Mouse (Mus musculus) embryonic facial prominence, embryonic 14.5 days (tissue): Measurements from ENCODE around the gene Gm11034. TPM values are rescaled to one million over a fixed set of nuclear protein-coding genes. Genes with fewer than 3 reads are reported as not detected.

ENCODE experiments used
- ATAC-seq: fragments of 200-750 bp; cut with Nextera tagmentation; 2 replicates; pipeline ENCODE4 v1.8.0; 2017; ENCODE audit warnings: low read depth, moderate number of reproducible peaks, moderate TSS enrichment
- DNase-seq: peaks from one replicate; pipeline ENCODE4 v3.0.0-alpha.2; 2015; ENCODE audit warnings: low spot score
- H3K27ac ChIP-seq: fragments of 300-500 bp; sonication (generic); replicated peaks from 2 replicates; pipeline ENCODE4 v1.5.1; 2014; ENCODE audit warnings: low read depth, mild to moderate bottlenecking, low read length, moderate library complexity
- H3K27me3 ChIP-seq: fragments of 300-500 bp; sonication (generic); replicated peaks from 2 replicates; pipeline ENCODE4 v1.6.1; 2014; ENCODE audit warnings: low read length; ENCODE audit not compliant: control insufficient read depth, insufficient read depth
- H3K36me3 ChIP-seq: fragments of 300-500 bp; sonication (generic); 2 replicates; pipeline ENCODE4 v1.6.1; 2014; ENCODE audit warnings: low read length, mixed read lengths; ENCODE audit not compliant: control insufficient read depth, insufficient read depth
- H3K4me1 ChIP-seq: fragments of 300-500 bp; sonication (generic); 2 replicates; pipeline ENCODE4 v1.6.1; 2014; ENCODE audit warnings: antibody characterized with exemption, low read length; ENCODE audit not compliant: control insufficient read depth, insufficient read depth
- H3K4me2 ChIP-seq: fragments of 300-500 bp; sonication (generic); 2 replicates; pipeline ENCODE4 v1.6.1; 2014; ENCODE audit warnings: low read depth, mild to moderate bottlenecking, low read length, moderate library complexity, mixed read lengths
- H3K4me3 ChIP-seq: fragments of 300-500 bp; sonication (generic); 2 replicates; pipeline ENCODE4 v1.5.1; 2014; ENCODE audit warnings: low read depth, mild to moderate bottlenecking, low read length
- H3K9ac ChIP-seq: fragments of 300-500 bp; sonication (generic); 2 replicates; pipeline ENCODE4 v1.6.1; 2014; ENCODE audit warnings: low read depth, mild to moderate bottlenecking, low read length, moderate library complexity, mixed read lengths
- H3K9me3 ChIP-seq: fragments of 300-500 bp; sonication (generic); 2 replicates; pipeline ENCODE4 v1.6.1; 2016; ENCODE audit warnings: low read length; ENCODE audit not compliant: control insufficient read depth
- WGBS: fragments of 180-500 bp; shearing (Covaris S2); extraction: QIAGEN DNeasy Blood & Tissue Kit; methylation state at CpG from one replicate; pipeline ENCODE4 v1.1.7; 2014; 5-methylcytosine and 5-hydroxymethylcytosine counted together
- polyA plus RNA-seq: library from polyadenylated mRNA; unstranded; fragments of >200 nt; fragmentation: Nextera tagmentation; extraction: Ambion mirVana; gene quantifications from 2 replicates; pipeline ENCODE4 v1.2.1, GENCODE M21; 2014

Gene Gm11034
- polyA plus RNA-seq, 1 experiment from 2014 or later = not detected

DNA sequence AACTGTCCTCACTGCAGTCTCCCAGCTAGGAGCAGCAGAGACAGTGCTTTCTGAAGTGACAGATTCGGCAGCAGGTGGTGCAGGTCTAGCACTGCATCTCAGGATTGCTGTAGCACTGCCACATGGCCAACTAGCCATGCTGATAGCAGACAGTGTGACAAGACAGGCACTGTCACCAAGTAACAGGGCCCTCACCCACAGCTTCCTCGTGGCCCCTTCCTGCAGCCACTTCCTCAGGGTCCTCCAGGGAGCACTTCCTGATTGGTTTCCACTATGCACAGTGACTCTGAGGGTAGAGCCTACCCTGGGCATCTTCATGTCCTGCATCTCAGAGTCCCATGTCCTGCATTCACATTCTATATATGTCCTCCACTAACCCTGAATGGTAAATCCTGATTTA, 31.2 kb upstream of the Gm11034 start:
- no peak for DNase-seq
- H3K9me3 ChIP-seq = no peaks in the 10 kb centered on the region
- H3K4me3 ChIP-seq = no peak overlapping the region
- no peak overlapping the region for H3K27ac ChIP-seq
- 64% methylated on average over 2 of the region's 2 CpGs for WGBS
- H3K9ac ChIP-seq = no peak overlapping the region
- H3K36me3 ChIP-seq = peaks cover 13% of the 10 kb centered on the region
- ATAC-seq = no peak
- H3K4me1 ChIP-seq = 0 out of 2 replicates have a peak, but pooled peaks cover 3% of the 10 kb centered on the region
- H3K27me3 ChIP-seq = no peaks in the 10 kb centered on the region
- no peak overlapping the region for H3K4me2 ChIP-seq

DNA sequence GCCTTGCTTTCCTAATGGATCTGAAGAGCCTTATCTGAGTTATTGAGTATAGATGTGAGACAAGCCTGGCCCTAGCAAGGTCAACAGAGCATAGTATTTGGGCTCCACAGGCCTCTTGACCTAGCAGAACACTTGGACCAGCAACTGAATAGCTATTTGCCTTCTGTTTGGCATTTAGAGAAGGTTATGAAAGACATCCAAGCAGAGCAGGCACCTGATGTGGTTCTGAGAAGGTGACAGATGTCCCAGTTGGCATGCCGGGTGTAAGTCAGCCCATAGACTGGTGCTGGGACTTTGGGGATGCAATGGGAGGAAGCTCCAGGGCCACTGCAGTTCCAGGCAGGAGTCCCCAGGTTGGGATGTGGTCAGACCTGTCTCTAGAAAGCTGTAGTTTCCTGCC, 28.8 kb upstream of the Gm11034 start:
- H3K4me1 ChIP-seq = 0 out of 2 replicates have a peak, but pooled peaks cover 3% of the 10 kb centered on the region
- no peak overlapping the region for H3K27ac ChIP-seq
- WGBS = 92% methylated on average over 1 of the region's 1 CpGs
- no peak overlapping the region for H3K9ac ChIP-seq
- H3K4me3 ChIP-seq = no peak overlapping the region
- peaks cover 10% of the 10 kb centered on the region for H3K36me3 ChIP-seq
- no peaks in the 10 kb centered on the region for H3K27me3 ChIP-seq
- H3K4me2 ChIP-seq = no peak overlapping the region
- ATAC-seq (no peak), DNase-seq (no peak)
- H3K9me3 ChIP-seq = no peaks in the 10 kb centered on the region

DNA sequence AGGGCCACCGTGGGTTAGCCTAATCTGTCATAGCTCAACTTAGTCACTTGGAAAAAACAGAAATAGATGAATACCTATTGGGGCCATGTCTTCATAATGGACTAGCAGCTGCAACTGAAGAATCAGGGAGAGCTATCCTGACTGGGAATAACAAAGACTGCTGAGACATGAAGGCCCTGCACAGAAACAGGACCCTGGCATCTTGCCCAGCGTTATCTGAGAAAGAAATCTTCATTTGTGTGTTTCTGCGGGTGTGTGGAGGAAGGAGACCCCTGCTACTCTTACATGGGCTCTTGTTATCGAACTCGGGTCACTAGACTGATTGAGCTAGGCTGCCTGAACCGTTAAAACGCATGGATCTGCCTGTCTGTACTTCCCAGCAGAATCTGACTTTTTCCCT, 27.5 kb upstream of the Gm11034 start:
- 0 out of 2 replicates have a peak, but pooled peaks cover 3% of the 10 kb centered on the region for H3K4me1 ChIP-seq
- H3K36me3 ChIP-seq = 0 out of 2 replicates have a peak, but pooled peaks cover 2% of the 10 kb centered on the region
- H3K27ac ChIP-seq = no peak overlapping the region
- H3K9ac ChIP-seq = peak overlapping the region; percentile 76
- 77% methylated on average over 7 of the region's 7 CpGs for WGBS
- ATAC-seq = no peak
- peak overlapping the region; percentile 52 for H3K4me2 ChIP-seq
- H3K27me3 ChIP-seq = no peaks in the 10 kb centered on the region
- peak overlapping the region; percentile 51 for H3K4me3 ChIP-seq
- H3K9me3 ChIP-seq = no peaks in the 10 kb centered on the region
- no peak for DNase-seq

DNA sequence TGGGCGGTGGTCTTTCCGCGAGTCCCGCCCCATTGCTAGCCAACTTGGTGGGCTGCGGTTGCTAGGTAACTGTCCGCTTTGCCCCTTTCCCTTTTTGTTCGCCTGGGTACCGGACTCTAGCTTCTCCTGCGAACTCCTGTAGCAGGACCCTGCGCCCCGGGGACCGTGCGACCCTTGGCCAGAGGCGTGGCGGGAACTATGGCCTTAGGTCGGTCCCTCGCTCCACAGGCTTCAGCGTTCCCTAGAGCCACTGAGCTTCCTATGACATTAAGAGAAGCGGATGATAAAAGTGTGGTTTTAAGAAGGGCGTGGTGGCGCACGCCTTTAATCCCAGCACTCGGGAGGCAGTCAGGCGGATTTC, 26.9 kb upstream of the Gm11034 start:
- WGBS = under 1% methylated on average over 24 of the region's 24 CpGs
- H3K4me3 ChIP-seq = peak overlapping the region; percentile 51
- no peak for ATAC-seq

DNA sequence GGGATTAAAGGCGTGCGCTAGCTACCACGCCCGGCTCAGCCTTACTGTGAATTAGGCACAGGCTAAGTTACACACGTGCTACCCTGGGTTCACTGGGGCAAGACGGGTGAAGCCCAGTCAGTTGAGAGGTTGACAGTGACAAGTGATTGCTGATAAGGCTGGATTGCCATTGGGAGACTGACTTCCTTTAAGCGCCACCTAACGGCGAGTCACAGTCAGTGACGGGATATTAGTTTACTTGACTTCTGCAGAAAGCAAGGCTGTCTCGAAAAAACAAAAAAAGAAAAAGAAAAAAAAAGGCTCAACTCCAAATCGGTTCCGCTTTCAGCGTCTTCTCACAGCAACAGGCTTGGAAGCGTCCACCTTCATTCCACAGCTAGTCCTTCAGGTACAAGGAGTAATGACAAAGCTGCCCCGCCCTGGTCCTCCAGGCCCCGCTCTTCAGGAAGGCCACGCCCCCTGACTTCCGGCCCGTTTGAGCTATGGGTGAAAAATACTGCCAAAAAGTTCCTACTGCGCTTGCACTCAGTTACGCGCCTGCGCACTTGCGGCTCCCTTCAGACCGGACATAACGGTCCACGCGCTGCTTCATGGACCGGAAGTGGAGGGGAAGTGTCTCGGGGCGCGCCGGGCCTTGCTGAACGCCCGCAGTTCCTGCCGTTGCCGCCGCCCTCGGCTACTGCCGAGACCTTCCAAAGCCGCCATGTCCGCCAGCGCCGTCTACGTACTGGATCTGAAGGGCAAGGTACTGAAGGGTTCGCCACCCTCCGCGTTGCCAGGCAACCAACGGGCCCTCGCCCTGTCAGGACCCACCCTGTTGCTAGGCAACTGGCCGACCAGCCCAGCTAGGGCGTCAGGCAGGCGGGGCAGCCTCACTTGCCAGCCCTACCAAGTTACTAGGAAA, 26.3 kb upstream of the Gm11034 start, which contains the start of gene Ap1m1:
TSS of gene Ap1m1 (plus strand) at position 520 of the 904 bp plus-strand sequence.
- DNase-seq (peak; percentile 100), ATAC-seq (peak; percentile 96)
- no peaks in the 10 kb centered on the region for H3K36me3 ChIP-seq
- H3K4me1 ChIP-seq = 0 out of 2 replicates have a peak, but pooled peaks cover 3% of the 10 kb centered on the region
- peak within 1 kb of the TSS; percentile 52 for H3K4me2 ChIP-seq
- no peaks in the 10 kb centered on the region for H3K27me3 ChIP-seq
- H3K9me3 ChIP-seq = no peaks in the 10 kb centered on the region
- H3K9ac ChIP-seq = peak within 1 kb of the TSS; percentile 76
- peak within 1 kb of the TSS; percentile 51 for H3K4me3 ChIP-seq
- H3K27ac ChIP-seq = peak within 1 kb of the TSS; percentile 95
- WGBS = under 1% methylated on average over 33 of the region's 54 CpGs

More for the DNA sequence above, 26.9 kb upstream of the Gm11034 start:
- Histone ChIP-seq H3K36me3 (no peaks in the 10 kb centered on the region), H3K4me2 (peak overlapping the region; percentile 52), H3K4me1 (0 out of 2 replicates have a peak, but pooled peaks cover 3% of the 10 kb centered on the region), H3K9ac (peak overlapping the region; percentile 76), H3K27me3 (no peaks in the 10 kb centered on the region), H3K27ac (peak overlapping the region; percentile 95), H3K9me3 (no peaks in the 10 kb centered on the region)
- DNase-seq = no peak

DNA sequence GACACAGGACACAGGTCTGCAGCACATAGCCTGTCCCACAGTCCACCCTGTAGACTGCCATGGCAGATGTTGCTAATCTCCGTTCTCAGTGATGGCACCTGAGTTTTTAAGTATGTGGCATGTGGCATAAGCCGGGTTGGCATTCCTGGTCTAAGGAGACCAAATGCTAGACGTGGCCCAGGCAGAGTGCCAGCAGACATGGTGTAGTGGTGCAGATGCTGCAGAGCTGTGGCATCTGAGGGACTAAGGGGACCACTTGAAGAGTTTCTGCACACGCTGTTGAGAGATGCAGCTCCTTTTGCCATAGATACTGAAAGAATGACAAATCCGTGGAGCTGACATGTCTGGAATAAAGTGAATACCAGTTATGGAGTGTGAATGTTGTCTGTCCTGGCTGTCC, 9.2 kb upstream of the Gm11034 start:
- Histone ChIP-seq H3K4me3 (no peak overlapping the region), H3K4me2 (no peak overlapping the region), H3K9ac (no peak overlapping the region), H3K27me3 (no peaks in the 10 kb centered on the region), H3K4me1 (peaks cover 8% of the 10 kb centered on the region), H3K36me3 (peaks cover 31% of the 10 kb centered on the region), H3K27ac (no peak overlapping the region), H3K9me3 (no peaks in the 10 kb centered on the region)
- ATAC-seq (no peak), DNase-seq (no peak)
- WGBS = 94% methylated on average over 5 of the region's 5 CpGs

DNA sequence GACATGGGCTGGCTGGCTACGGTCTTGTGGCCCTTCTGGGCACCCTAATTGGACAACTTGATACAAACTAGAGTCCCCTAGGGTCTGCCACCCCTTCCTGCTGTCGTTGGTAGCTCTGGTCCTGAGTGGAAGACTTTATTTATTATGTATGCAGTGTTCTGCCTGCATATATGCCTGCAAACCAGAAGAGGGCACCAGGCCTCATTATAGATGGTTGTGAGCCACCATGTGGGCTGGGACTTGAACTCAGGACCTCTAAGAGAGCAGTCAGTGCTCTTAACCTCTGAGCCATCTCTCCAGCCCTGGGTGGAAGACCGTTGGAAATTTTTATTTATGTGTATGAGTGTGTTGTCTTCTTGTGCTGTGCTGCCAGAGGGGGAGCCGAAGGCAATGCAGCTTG, 7.3 kb upstream of the Gm11034 start:
- H3K9me3 ChIP-seq = no peaks in the 10 kb centered on the region
- H3K4me1 ChIP-seq = peaks cover 8% of the 10 kb centered on the region
- no peak overlapping the region; the same call in 1 of the 2 replicates for H3K9ac ChIP-seq
- peak overlapping the region; percentile 77 for H3K4me3 ChIP-seq
- peak overlapping the region; percentile 85 for H3K4me2 ChIP-seq
- no peaks in the 10 kb centered on the region for H3K27me3 ChIP-seq
- ATAC-seq (no peak), DNase-seq (no peak)
- peaks cover 31% of the 10 kb centered on the region for H3K36me3 ChIP-seq
- WGBS = 84% methylated on average over 4 of the region's 4 CpGs
- no peak overlapping the region for H3K27ac ChIP-seq

DNA sequence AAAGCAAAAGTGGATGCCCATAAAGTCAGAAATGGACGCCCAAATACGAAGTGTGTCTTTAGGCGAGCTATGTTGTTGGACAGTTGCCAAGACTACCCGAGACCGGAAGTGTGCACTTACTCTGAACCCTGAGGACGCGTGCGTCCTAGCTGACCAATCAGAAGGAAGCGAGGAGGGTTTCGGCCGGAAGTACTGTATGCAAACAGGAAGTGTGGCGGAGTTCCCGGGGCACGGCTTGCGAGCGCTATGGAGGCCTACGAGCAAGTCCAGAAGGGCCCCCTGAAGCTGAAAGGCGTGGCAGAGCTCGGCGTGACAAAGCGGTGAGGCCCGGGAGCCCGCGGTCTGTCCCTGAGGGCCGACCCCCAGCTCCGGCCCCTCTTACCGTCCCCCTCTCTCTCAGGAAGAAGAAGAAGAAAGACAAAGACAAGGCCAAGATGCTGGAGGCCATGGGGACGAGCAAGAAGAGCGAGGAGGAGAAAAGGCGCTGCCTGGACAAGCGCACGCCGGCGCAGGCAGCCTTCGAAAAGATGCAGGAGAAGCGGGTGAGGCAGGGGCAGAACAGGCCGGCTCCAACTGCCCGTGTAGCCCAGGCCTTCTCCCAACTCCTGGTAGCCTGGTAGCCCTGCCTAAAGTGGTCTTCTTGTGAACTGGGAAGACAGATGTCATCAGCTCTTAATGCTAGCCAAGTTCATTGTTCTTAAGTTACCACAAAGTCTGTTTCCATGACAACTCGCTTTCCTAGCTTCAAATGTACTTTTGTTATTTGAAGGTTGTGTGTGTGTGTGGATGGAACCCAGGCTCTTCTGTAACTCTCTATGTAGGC, 6.3 kb upstream of the Gm11034 start, which contains the start of gene Fam32a:
TSS of gene Fam32a (plus strand) at position 190 of the 823 bp plus-strand sequence.
- Histone ChIP-seq H3K4me3 (peak within 1 kb of the TSS; percentile 77), H3K27me3 (no peaks in the 10 kb centered on the region), H3K4me1 (peaks cover 8% of the 10 kb centered on the region), H3K4me2 (peak within 1 kb of the TSS; percentile 85), H3K9ac (peak within 1 kb of the TSS; percentile 74), H3K9me3 (no peaks in the 10 kb centered on the region), H3K36me3 (peaks cover 31% of the 10 kb centered on the region), H3K27ac (peak within 1 kb of the TSS; percentile 84)
- ATAC-seq (peak; percentile 98), DNase-seq (peak; percentile 98)
- 13% methylated on average over 38 of the region's 39 CpGs for WGBS
